In the genomic region with DNA sequence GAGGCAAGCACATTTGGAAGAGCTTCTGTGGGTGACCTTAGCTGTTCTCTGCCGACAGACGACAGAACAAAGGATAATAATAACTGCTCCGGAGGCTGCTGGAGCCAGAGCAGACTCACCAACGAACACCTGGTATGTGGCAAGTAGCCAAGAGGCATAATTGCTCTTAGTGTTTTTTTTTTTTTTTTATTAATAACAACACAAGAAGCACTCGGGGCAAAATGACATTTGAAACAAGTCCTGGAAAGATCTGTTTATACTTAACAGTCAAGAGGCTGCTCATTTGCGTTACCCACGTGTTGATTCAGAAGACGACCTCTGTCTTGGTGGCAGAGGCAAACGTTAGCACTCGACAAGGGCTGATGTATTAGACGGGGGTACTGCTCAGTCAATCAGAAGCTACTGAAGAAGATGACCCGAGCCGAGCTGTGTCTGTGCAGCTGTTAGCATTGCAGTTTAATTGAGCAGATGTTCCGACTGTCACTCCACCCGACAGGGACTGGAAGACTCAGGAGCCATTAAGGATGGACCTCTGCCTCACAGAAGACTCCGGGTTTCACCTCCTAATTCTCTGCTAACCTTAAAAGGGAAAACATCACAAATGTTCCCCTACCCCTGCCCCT, we compare ENCODE assay signal across 12 mouse cellular contexts.
A peak's percentile ranks its signal among the peaks of the same experiment; 100 is the strongest.
DNase-seq lines count a peak whose midpoint lies in the region; ATAC-seq and TF ChIP-seq lines count a peak whose summit lies in the region.
"Had no signal": no experiment of that assay in that cellular context is flagged by ENCODE, and none has a peak within 500 bp of the region (broad histone marks: within the 10 kb centered on the region; RNA-seq: fewer than 3 reads in every experiment).

No protein-coding gene starts in this region.

- H3K4me3 ChIP-seq in cerebellum, adult 2 months (replicated peaks; ENCODE audit: insufficient read depth, low read depth, low read length), result no peak overlapping the region
- no peak overlapping the region for H3K4me3 ChIP-seq in heart, embryonic 16.5 days (ENCODE audit: low read length)
- H3K4me3 ChIP-seq: embryonic facial prominence, embryonic 13.5 days; liver, embryonic 12.5 days; midbrain, embryonic 15.5 days had no signal

- ATAC-seq in heart, embryonic 16.5 days (replicated peaks; ENCODE audit: extremely low read depth, insufficient read depth, low FRiP score), result peak; percentile 78
- no peak for ATAC-seq in megakaryocyte-erythroid progenitor cell, adult 5-6 weeks (replicated peaks; ENCODE audit: low FRiP score, low TSS enrichment, poor library complexity, severe bottlenecking)
- ATAC-seq: liver, embryonic 12.5 days; midbrain, embryonic 15.5 days had no signal

- H3K27ac ChIP-seq in cerebellum, adult 2 months (ENCODE audit: insufficient read depth, low read length), result no peak overlapping the region
- peak overlapping the region; percentile 90 for H3K27ac ChIP-seq in heart, embryonic 16.5 days (ENCODE audit: low read length)
- H3K27ac ChIP-seq: liver, embryonic 12.5 days; midbrain, embryonic 15.5 days had no signal

- no peaks in the 10 kb centered on the region for H3K4me1 ChIP-seq in cerebellum, adult 2 months (ENCODE audit: control insufficient read depth, insufficient read depth, low read length)
- peaks cover 21% of the 10 kb centered on the region for H3K4me1 ChIP-seq in heart, embryonic 16.5 days (ENCODE audit: control insufficient read depth, insufficient read depth, low read length)

- peak; percentile 5 to 32 for DNase-seq in cerebellum, adult 2 months
- DNase-seq in cerebellum, adult 9-10 months, result no peak
- peak; percentile 2 for DNase-seq in layer of hippocampus, adult 11-12 months (ENCODE audit: low spot score)
- no peak for DNase-seq in layer of hippocampus, adult 9-10 months (ENCODE audit: low spot score)
- peak; percentile 72 for DNase-seq in brain, embryonic 14.5 days (ENCODE audit: low read depth)
- no peak for DNase-seq in embryo, embryonic 10.5 days (ENCODE audit: low spot score)
- DNase-seq: gastrocnemius, postnatal 25 days had no signal

- no peaks in the 10 kb centered on the region for H3K27me3 ChIP-seq in cerebellum, adult 2 months (ENCODE audit: control insufficient read depth, insufficient read depth, low read length)
- H3K27me3 ChIP-seq in heart, embryonic 16.5 days (ENCODE audit: control insufficient read depth, insufficient read depth, low read length), result no peaks in the 10 kb centered on the region
- H3K27me3 ChIP-seq: embryonic facial prominence, embryonic 13.5 days; liver, embryonic 12.5 days; midbrain, embryonic 15.5 days had no signal

- no peaks in the 10 kb centered on the region for H3K36me3 ChIP-seq in heart, embryonic 16.5 days (ENCODE audit: control insufficient read depth, insufficient read depth)
- H3K36me3 ChIP-seq: embryonic facial prominence, embryonic 13.5 days; liver, embryonic 12.5 days; midbrain, embryonic 15.5 days had no signal

- H3K9ac ChIP-seq in heart, embryonic 16.5 days (ENCODE audit: low read length), result no peak overlapping the region; the same call in 1 of the 2 replicates
- H3K9ac ChIP-seq: embryonic facial prominence, embryonic 13.5 days; liver, embryonic 12.5 days; midbrain, embryonic 15.5 days had no signal

- peak overlapping the region; percentile 15; the same call in 1 of the 2 replicates for H3K4me2 ChIP-seq in heart, embryonic 16.5 days (ENCODE audit: low read depth, low read length)
- H3K4me2 ChIP-seq: embryonic facial prominence, embryonic 13.5 days; liver, embryonic 12.5 days; midbrain, embryonic 15.5 days had no signal

- 22% methylated on average over 16 of the region's 16 CpGs for WGBS in cerebellum, adult 2 months
- WGBS in heart, embryonic 16.5 days, result 24% methylated on average over 16 of the region's 16 CpGs

- TF ChIP-seq CTCF in cerebellum, adult 2 months (IDR thresholded peaks at IDR 0.05; ENCODE audit: borderline replicate concordance, insufficient read depth, low read depth, low read length), result no peak
- no peak for TF ChIP-seq CTCF in brain, embryonic 14.5 days (IDR thresholded peaks at IDR 0.05; ENCODE audit: borderline replicate concordance, extremely low read depth, insufficient read depth, insufficient read length)

- TF ChIP-seq POLR2A in cerebellum, adult 2 months (IDR thresholded peaks at IDR 0.05; ENCODE audit: borderline replicate concordance, insufficient read depth, low read length), result no peak
- TF ChIP-seq POLR2A in brain, embryonic 14.5 days (IDR thresholded peaks at IDR 0.05; ENCODE audit: borderline replicate concordance, extremely low read depth, insufficient read depth, insufficient read length, poor library complexity, severe bottlenecking), result no peak

- H3K9me3 ChIP-seq in heart, embryonic 16.5 days (replicated peaks; ENCODE audit: control insufficient read depth, low read length), result peaks cover under 1% of the 10 kb centered on the region
- H3K9me3 ChIP-seq: midbrain, embryonic 15.5 days had no signal

Comparison
In these comparisons a context has a peak if more than half of its experiments do, and no peak if none do; other contexts are left out.
1. DNase-seq: peak in cerebellum, adult 2 months (2 of 2), layer of hippocampus, adult 11-12 months (single experiment) and brain, embryonic 14.5 days (single experiment); none in cerebellum, adult 9-10 months (single experiment), layer of hippocampus, adult 9-10 months (single experiment) and embryo, embryonic 10.5 days (single experiment).